Mouse (Mus musculus): Measurements from ENCODE around the gene Ppm1h. TPM values are rescaled to one million over a fixed set of nuclear protein-coding genes. Genes with fewer than 3 reads are reported as not detected.
"Not testable (repeated sequence)": the region's sequence is repeated elsewhere in the genome, so short reads cannot be mapped to it uniquely, and the experiment has no call there.

Ppm1h gene
- polyA plus RNA-seq, 1 experiment from 2014 or later = 33.5 TPM

- ATAC-seq (replicated peaks; ENCODE audit: low FRiP score, low read depth) (no peak), DNase-seq (ENCODE audit: low spot score) (no peak)
- TF ChIP-seq CTCF (IDR thresholded peaks at IDR 0.05; ENCODE audit: low read depth) = no peak
- no peaks in the 10 kb centered on the region for H3K36me3 ChIP-seq (ENCODE audit: insufficient read depth, low read length)
- H3K4me1 ChIP-seq (replicated peaks; ENCODE audit: insufficient read depth, low read length) = no peaks in the 10 kb centered on the region; the same call in 1 of the 2 replicates
- H3K4me2 ChIP-seq (ENCODE audit: low read length) = no peak overlapping the region
- no peaks in the 10 kb centered on the region for H3K27me3 ChIP-seq (ENCODE audit: insufficient read depth, low read length)
- no peak overlapping the region for H3K9ac ChIP-seq (ENCODE audit: low read depth, low read length)
- H3K4me3 ChIP-seq (replicated peaks; ENCODE audit: low read depth, low read length) = no peak overlapping the region
- no peak overlapping the region for H3K27ac ChIP-seq
- 86% methylated on average over 16 of the region's 16 CpGs for WGBS
- H3K9me3 ChIP-seq (replicated peaks; ENCODE audit: low read length) = no peaks in the 10 kb centered on the region
These were observed 281.7 kb downstream of the Ppm1h start for GRCm38 (mm10) chr10:122960216-122960615.

- no peak overlapping the region for H3K27ac ChIP-seq
- H3K36me3 ChIP-seq (ENCODE audit: insufficient read depth, low read length) = no peaks in the 10 kb centered on the region
- DNase-seq (ENCODE audit: low spot score) = no peak
- no peak for ATAC-seq (replicated peaks; ENCODE audit: low FRiP score, low read depth)
- H3K4me3 ChIP-seq (replicated peaks; ENCODE audit: low read depth, low read length) = no peak overlapping the region
- no peaks in the 10 kb centered on the region for H3K9me3 ChIP-seq (replicated peaks; ENCODE audit: low read length)
- WGBS = 59% methylated on average over 16 of the region's 16 CpGs
- H3K4me1 ChIP-seq (replicated peaks; ENCODE audit: insufficient read depth, low read length) = no peaks in the 10 kb centered on the region; the same call in 1 of the 2 replicates
- no peak overlapping the region for H3K4me2 ChIP-seq (ENCODE audit: low read length)
- no peak for TF ChIP-seq CTCF (IDR thresholded peaks at IDR 0.05; ENCODE audit: low read depth)
- H3K27me3 ChIP-seq (ENCODE audit: insufficient read depth, low read length) = no peaks in the 10 kb centered on the region
- H3K9ac ChIP-seq (ENCODE audit: low read depth, low read length) = no peak overlapping the region
These were observed 282.2 kb downstream of the Ppm1h start for GRCm38 (mm10) chr10:122960738-122961137.

GRCm38 (mm10) chr10:122961494-122961893, 282.9 kb downstream of the Ppm1h start:
- Histone ChIP-seq H3K27ac (no peak overlapping the region), H3K36me3 (ENCODE audit: insufficient read depth, low read length) (no peaks in the 10 kb centered on the region), H3K9ac (ENCODE audit: low read depth, low read length) (no peak overlapping the region), H3K4me3 (replicated peaks; ENCODE audit: low read depth, low read length) (no peak overlapping the region), H3K4me1 (replicated peaks; ENCODE audit: insufficient read depth, low read length) (no peaks in the 10 kb centered on the region; the same call in 1 of the 2 replicates), H3K9me3 (replicated peaks; ENCODE audit: low read length) (no peaks in the 10 kb centered on the region), H3K4me2 (ENCODE audit: low read length) (no peak overlapping the region), H3K27me3 (ENCODE audit: insufficient read depth, low read length) (no peaks in the 10 kb centered on the region)
- ATAC-seq (replicated peaks; ENCODE audit: low FRiP score, low read depth) (no peak), DNase-seq (ENCODE audit: low spot score) (no peak)
- TF ChIP-seq CTCF (IDR thresholded peaks at IDR 0.05; ENCODE audit: low read depth) = no peak
- WGBS = 76% methylated on average over 9 of the region's 9 CpGs

GRCm38 (mm10) chr10:122962651-122963050, 284.1 kb downstream of the Ppm1h start:
- Histone ChIP-seq H3K27me3 (ENCODE audit: insufficient read depth, low read length) (no peaks in the 10 kb centered on the region), H3K27ac (no peak overlapping the region), H3K4me1 (replicated peaks; ENCODE audit: insufficient read depth, low read length) (no peaks in the 10 kb centered on the region; the same call in none of the 2 replicates), H3K4me2 (ENCODE audit: low read length) (no peak overlapping the region), H3K9me3 (replicated peaks; ENCODE audit: low read length) (no peaks in the 10 kb centered on the region), H3K4me3 (replicated peaks; ENCODE audit: low read depth, low read length) (no peak overlapping the region), H3K9ac (ENCODE audit: low read depth, low read length) (no peak overlapping the region), H3K36me3 (ENCODE audit: insufficient read depth, low read length) (no peaks in the 10 kb centered on the region)
- DNase-seq (ENCODE audit: low spot score) (no peak), ATAC-seq (replicated peaks; ENCODE audit: low FRiP score, low read depth) (no peak)
- WGBS = 49% methylated on average over 9 of the region's 9 CpGs
- no peak for TF ChIP-seq CTCF (IDR thresholded peaks at IDR 0.05; ENCODE audit: low read depth)

- 9% methylated on average over 21 of the region's 21 CpGs for WGBS
- no peak for TF ChIP-seq CTCF (IDR thresholded peaks at IDR 0.05; ENCODE audit: low read depth)
- DNase-seq (ENCODE audit: low spot score) (no peak), ATAC-seq (replicated peaks; ENCODE audit: low FRiP score, low read depth) (no peak)
- Histone ChIP-seq H3K27me3 (ENCODE audit: insufficient read depth, low read length) (no peaks in the 10 kb centered on the region), H3K36me3 (ENCODE audit: insufficient read depth, low read length) (no peaks in the 10 kb centered on the region), H3K9me3 (replicated peaks; ENCODE audit: low read length) (no peaks in the 10 kb centered on the region), H3K4me3 (replicated peaks; ENCODE audit: low read depth, low read length) (no peak overlapping the region), H3K9ac (ENCODE audit: low read depth, low read length) (peak overlapping the region; percentile 23; the same call in 1 of the 2 replicates), H3K27ac (0 out of 2 replicates have a peak overlapping the region, but pooled peaks have one; percentile 16), H3K4me2 (ENCODE audit: low read length) (peak overlapping the region; percentile 48), H3K4me1 (replicated peaks; ENCODE audit: insufficient read depth, low read length) (no peaks in the 10 kb centered on the region; the same call in none of the 2 replicates)
These were observed 285.1 kb downstream of the Ppm1h start for GRCm38 (mm10) chr10:122963463-122964240.

- Histone ChIP-seq H3K4me1 (replicated peaks; ENCODE audit: insufficient read depth, low read length) (no peaks in the 10 kb centered on the region; the same call in none of the 2 replicates), H3K4me3 (replicated peaks; ENCODE audit: low read depth, low read length) (no peak overlapping the region), H3K4me2 (ENCODE audit: low read length) (peak overlapping the region; percentile 48; the same call in 1 of the 2 replicates), H3K27me3 (ENCODE audit: insufficient read depth, low read length) (no peaks in the 10 kb centered on the region), H3K27ac (0 out of 2 replicates have a peak overlapping the region, but pooled peaks have one; percentile 3), H3K9ac (ENCODE audit: low read depth, low read length) (no peak overlapping the region; the same call in 1 of the 2 replicates), H3K9me3 (replicated peaks; ENCODE audit: low read length) (no peaks in the 10 kb centered on the region), H3K36me3 (ENCODE audit: insufficient read depth, low read length) (no peaks in the 10 kb centered on the region)
- ATAC-seq (replicated peaks; ENCODE audit: low FRiP score, low read depth) (no peak), DNase-seq (ENCODE audit: low spot score) (no peak)
- 41% methylated on average over 4 of the region's 4 CpGs for WGBS
- TF ChIP-seq CTCF (IDR thresholded peaks at IDR 0.05; ENCODE audit: low read depth) = no peak
These were observed 285.7 kb downstream of the Ppm1h start for GRCm38 (mm10) chr10:122964241-122964636.

GRCm38 (mm10) chr10:122965650-122966049, 287.1 kb downstream of the Ppm1h start:
- not testable (repeated sequence) for H3K36me3 ChIP-seq (ENCODE audit: insufficient read depth, low read length); H3K4me2 ChIP-seq (ENCODE audit: low read length); H3K4me3 ChIP-seq (replicated peaks; ENCODE audit: low read depth, low read length); ATAC-seq (replicated peaks; ENCODE audit: low FRiP score, low read depth); H3K9ac ChIP-seq (ENCODE audit: low read depth, low read length); H3K27me3 ChIP-seq (ENCODE audit: insufficient read depth, low read length); H3K9me3 ChIP-seq (replicated peaks; ENCODE audit: low read length); DNase-seq (ENCODE audit: low spot score); H3K27ac ChIP-seq; H3K4me1 ChIP-seq (replicated peaks; ENCODE audit: insufficient read depth, low read length)
- 98% methylated on average over 4 of the region's 5 CpGs for WGBS
